Mouse (Mus musculus) layer of hippocampus, adult 18-20 months (tissue): Measurements from ENCODE around the gene C1ql2. TPM values are rescaled to one million over a fixed set of nuclear protein-coding genes. Genes with fewer than 3 reads are reported as not detected.

Experiments used
- DNase-seq, 2 experiments: peaks; one replicate each; pipeline ENCODE4 v3.0.0; 2022; ENCODE audit warnings: low spot score in 2 of 2
- total RNA-seq, 2 experiments: library from RNA; stranded (reverse); gene quantifications; 2 replicates each; pipeline ENCODE4 v1.2.3; 2021

C1ql2 gene
- total RNA-seq, 2 experiments from 2014 or later, result 84.8 to 98.6 TPM

DNA sequence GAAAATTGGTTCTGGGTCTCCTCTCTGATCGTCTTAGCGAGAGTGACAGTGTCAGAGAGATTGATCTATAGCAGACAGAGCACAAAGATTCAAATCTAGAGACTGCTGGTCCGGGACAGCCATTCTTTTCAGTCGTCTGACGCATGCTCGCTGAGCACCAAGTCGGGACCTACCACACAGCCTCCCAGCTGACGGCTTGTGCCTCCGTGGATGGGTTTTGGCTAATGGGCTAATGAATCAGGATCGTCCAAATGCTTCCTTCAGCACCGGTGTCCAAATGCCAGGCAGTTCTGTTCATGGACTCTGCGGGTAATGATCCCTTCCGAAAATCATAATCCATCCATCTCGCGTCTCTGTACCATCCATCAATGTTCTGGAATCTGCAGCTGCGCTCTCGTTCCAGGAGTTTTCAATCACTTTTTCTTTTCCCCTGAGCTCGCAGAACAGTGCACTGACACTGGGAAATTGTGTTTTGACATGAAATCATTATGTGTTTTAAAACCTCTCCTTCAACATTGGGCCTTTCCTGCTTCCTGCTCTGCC is 44.7 kb downstream of the C1ql2 start:
- no peak for DNase-seq

GRCm38 (mm10) chr1:120389734-120390133 is 49.4 kb downstream of the C1ql2 start:
- DNase-seq, result no peak

- DNase-seq, result no peak
Measured at GRCm38 (mm10) chr1:120390336-120390735, 50.0 kb downstream of the C1ql2 start.

Other genes starting within 250 kb of the C1ql2 start
- gene Dbi, start 219.5 kb upstream of the C1ql2 start, total RNA-seq, result 100 to 1,000 TPM; 351 to 386 TPM
- gene 3110009E18Rik, start 219.4 kb upstream of the C1ql2 start, total RNA-seq, result 1 to 10 TPM; 6.7 to 7.8 TPM
- 1 to 10 TPM; 5.4 to 6.3 TPM for gene Steap3, start 67.9 kb upstream of the C1ql2 start, total RNA-seq
- gene Marco, start 164.4 kb downstream of the C1ql2 start, total RNA-seq, result not detected